ENCODE assay signal across 9 mouse cellular contexts in the genomic region with DNA sequence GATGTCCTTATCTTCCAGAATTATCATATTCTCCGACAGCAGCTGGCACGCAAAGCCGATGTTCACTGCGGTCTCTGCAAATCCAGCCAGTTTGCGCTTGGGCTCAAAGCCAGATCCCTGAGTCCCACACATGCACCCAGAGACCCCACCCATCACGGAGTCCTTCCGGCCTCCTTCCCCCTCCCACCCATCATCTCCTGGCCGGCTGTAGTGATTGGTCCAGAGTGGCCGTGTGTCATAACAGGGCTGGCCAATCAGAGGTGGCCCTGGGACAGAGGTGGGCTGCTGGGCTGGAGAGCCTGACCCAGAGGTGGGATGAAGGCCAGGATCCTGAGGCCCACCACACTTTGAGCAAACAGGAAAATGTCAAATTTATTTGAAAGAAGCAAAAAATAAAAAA. TPM values are rescaled to one million over a fixed set of nuclear protein-coding genes. Genes with fewer than 3 reads are reported as not detected.
DNase-seq lines count a peak whose midpoint lies in the region; ATAC-seq and TF ChIP-seq lines count a peak whose summit lies in the region.
"Had no signal": no experiment of that assay in that cellular context is flagged by ENCODE, and none has a peak within 500 bp of the region (broad histone marks: within the 10 kb centered on the region; RNA-seq: fewer than 3 reads in every experiment).

No protein-coding gene starts in this region.

- no peak overlapping the region for H3K9ac ChIP-seq in kidney, embryonic 15.5 days
- 0 out of 2 replicates have a peak overlapping the region, but pooled peaks have one; percentile 13 for H3K9ac ChIP-seq in hindbrain, embryonic 15.5 days
- no peak overlapping the region for H3K9ac ChIP-seq in midbrain, postnatal 0 days (replicated peaks; ENCODE audit: low read length, poor library complexity, severe bottlenecking)

- no peak; the same call in 1 of the 2 replicates for ATAC-seq in kidney, embryonic 15.5 days (replicated peaks; ENCODE audit: low FRiP score)
- ATAC-seq in hindbrain, embryonic 15.5 days (ENCODE audit: low FRiP score, low read depth): peak; percentile 88
- ATAC-seq in midbrain, postnatal 0 days (ENCODE audit: low FRiP score): peak; percentile 78
- ATAC-seq in inflammation-experienced regulatory T-cells, adult 6 months: no peak
- ATAC-seq in cerebellum, adult (ENCODE audit: insufficient number of reproducible peaks, low FRiP score, low TSS enrichment): no peak

- no peaks in the 10 kb centered on the region for H3K9me3 ChIP-seq in kidney, embryonic 15.5 days (replicated peaks)
- H3K9me3 ChIP-seq in hindbrain, embryonic 15.5 days: no peaks in the 10 kb centered on the region
- H3K9me3 ChIP-seq in midbrain, postnatal 0 days (ENCODE audit: low read length): no peaks in the 10 kb centered on the region

- H3K4me1 ChIP-seq in kidney, embryonic 15.5 days: peaks cover 6% of the 10 kb centered on the region; the same call in 1 of the 2 replicates
- no peaks in the 10 kb centered on the region; the same call in 1 of the 2 replicates for H3K4me1 ChIP-seq in hindbrain, embryonic 15.5 days (replicated peaks)
- no peaks in the 10 kb centered on the region for H3K4me1 ChIP-seq in midbrain, postnatal 0 days (ENCODE audit: insufficient read depth, low read length)

- WGBS in kidney, embryonic 15.5 days: 30% methylated on average over 9 of the region's 9 CpGs
- 28% methylated on average over 9 of the region's 9 CpGs for WGBS in hindbrain, embryonic 15.5 days
- 14% methylated on average over 9 of the region's 9 CpGs for WGBS in midbrain, postnatal 0 days

- H3K27ac ChIP-seq in kidney, embryonic 15.5 days: no peak overlapping the region
- H3K27ac ChIP-seq in hindbrain, embryonic 15.5 days (replicated peaks): no peak overlapping the region
- H3K27ac ChIP-seq in midbrain, postnatal 0 days (ENCODE audit: low read depth, low read length): no peak overlapping the region

- H3K4me2 ChIP-seq in kidney, embryonic 15.5 days: peak overlapping the region; percentile 46
- peak overlapping the region; percentile 48 for H3K4me2 ChIP-seq in hindbrain, embryonic 15.5 days
- peak overlapping the region; percentile 32 for H3K4me2 ChIP-seq in midbrain, postnatal 0 days (ENCODE audit: low read depth, low read length, poor library complexity, severe bottlenecking)

- no peaks in the 10 kb centered on the region for H3K27me3 ChIP-seq in kidney, embryonic 15.5 days
- no peaks in the 10 kb centered on the region for H3K27me3 ChIP-seq in hindbrain, embryonic 15.5 days
- no peaks in the 10 kb centered on the region for H3K27me3 ChIP-seq in midbrain, postnatal 0 days (ENCODE audit: insufficient read depth, low read length)

- H3K4me3 ChIP-seq in kidney, embryonic 15.5 days (replicated peaks): peak overlapping the region; percentile 21
- peak overlapping the region; percentile 23 for H3K4me3 ChIP-seq in hindbrain, embryonic 15.5 days
- peak overlapping the region; percentile 2; the same call in 1 of the 2 replicates for H3K4me3 ChIP-seq in midbrain, postnatal 0 days (ENCODE audit: low read depth, low read length)

- no peak for TF ChIP-seq CTCF in midbrain, postnatal 0 days (IDR thresholded peaks at IDR 0.05)

- H3K36me3 ChIP-seq in kidney, embryonic 15.5 days: no peaks in the 10 kb centered on the region
- no peaks in the 10 kb centered on the region for H3K36me3 ChIP-seq in hindbrain, embryonic 15.5 days
- H3K36me3 ChIP-seq in midbrain, postnatal 0 days (ENCODE audit: insufficient read depth, low read length): no peaks in the 10 kb centered on the region

- no peak for DNase-seq in kidney, adult 18-20 months
- peak; percentile 69 for DNase-seq in embryo, embryonic 10.5 days (ENCODE audit: low spot score)
- DNase-seq in midbrain, postnatal 0 days (ENCODE audit: low spot score): peak; percentile 69
- DNase-seq in cerebellum, adult 18-20 months: no peak

RNA-seq across cellular contexts. Expression of gene Atp8b3, which starts 12.8 kb away (rescaled TPM):
- polyA plus RNA-seq in kidney, embryonic 15.5 days (2015; fragmentation: Nextera tagmentation; extraction: Ambion mirVana): 0.23 TPM in 2 replicates
- 1.2 and 1.5 TPM in 2 replicates for polyA plus RNA-seq in hindbrain, embryonic 15.5 days (2015; fragmentation: Nextera tagmentation; extraction: Ambion mirVana)
- 0.71 and 0.93 TPM in 2 replicates for total RNA-seq in midbrain, postnatal 0 days (2014; rRNA removed)
- 0.90 and 1.1 TPM in 2 replicates for polyA plus RNA-seq in midbrain, postnatal 0 days (2015; fragmentation: Nextera tagmentation; extraction: Ambion mirVana)
- not detected for polyA plus RNA-seq in inflammation-experienced regulatory T-cells, adult 6 months (2017; shearing (Covaris generic))

RNA-seq across cellular contexts. Expression of gene Onecut3, which starts 31.5 kb away (rescaled TPM):
- polyA plus RNA-seq in kidney, embryonic 15.5 days (2015; fragmentation: Nextera tagmentation; extraction: Ambion mirVana): not detected in 2 replicates
- polyA plus RNA-seq in hindbrain, embryonic 15.5 days (2015; fragmentation: Nextera tagmentation; extraction: Ambion mirVana): 1.6 and 1.7 TPM in 2 replicates
- 2.8 and 3.1 TPM in 2 replicates for total RNA-seq in midbrain, postnatal 0 days (2014; rRNA removed)
- polyA plus RNA-seq in midbrain, postnatal 0 days (2015; fragmentation: Nextera tagmentation; extraction: Ambion mirVana): 0.69 and 0.89 TPM in 2 replicates
- polyA plus RNA-seq in inflammation-experienced regulatory T-cells, adult 6 months (2017; shearing (Covaris generic)): not detected
- total RNA-seq: CH12.LX had no signal

RNA-seq across cellular contexts. Expression of gene Rexo1, which starts 35.2 kb away (rescaled TPM):
- 23.9 and 29.5 TPM in 2 replicates for polyA plus RNA-seq in kidney, embryonic 15.5 days (2015; fragmentation: Nextera tagmentation; extraction: Ambion mirVana)
- polyA plus RNA-seq in hindbrain, embryonic 15.5 days (2015; fragmentation: Nextera tagmentation; extraction: Ambion mirVana): 30.0 and 33.7 TPM in 2 replicates
- 34.2 and 52.6 TPM in 2 replicates for total RNA-seq in midbrain, postnatal 0 days (2014; rRNA removed)
- polyA plus RNA-seq in midbrain, postnatal 0 days (2015; fragmentation: Nextera tagmentation; extraction: Ambion mirVana): 26.1 and 29.8 TPM in 2 replicates
- 10 to 100 TPM; 11.3 to 18.6 (median 14.9) TPM for polyA plus RNA-seq in inflammation-experienced regulatory T-cells, adult 6 months (2017; shearing (Covaris generic))

RNA-seq across cellular contexts. Expression of gene Klf16, which starts 50.9 kb away (rescaled TPM):
- polyA plus RNA-seq in kidney, embryonic 15.5 days (2015; fragmentation: Nextera tagmentation; extraction: Ambion mirVana): 9.9 and 11.2 TPM in 2 replicates
- polyA plus RNA-seq in hindbrain, embryonic 15.5 days (2015; fragmentation: Nextera tagmentation; extraction: Ambion mirVana): 6.3 and 6.7 TPM in 2 replicates
- 13.7 and 18.1 TPM in 2 replicates for total RNA-seq in midbrain, postnatal 0 days (2014; rRNA removed)
- 7.7 and 8.3 TPM in 2 replicates for polyA plus RNA-seq in midbrain, postnatal 0 days (2015; fragmentation: Nextera tagmentation; extraction: Ambion mirVana)
- polyA plus RNA-seq in inflammation-experienced regulatory T-cells, adult 6 months (2017; shearing (Covaris generic)): 1 to 10 TPM; 6.3 to 7.1 (median 6.8) TPM

Comparison
In these comparisons a context has a peak if more than half of its experiments do, and no peak if none do; other contexts are left out.
1. ATAC-seq: peak in hindbrain, embryonic 15.5 days (single experiment) and midbrain, postnatal 0 days (single experiment); none in kidney, embryonic 15.5 days (single experiment), inflammation-experienced regulatory T-cells, adult 6 months (single experiment) and cerebellum, adult (single experiment).
2. DNase-seq: peak in embryo, embryonic 10.5 days (single experiment) and midbrain, postnatal 0 days (single experiment); none in kidney, adult 18-20 months (single experiment) and cerebellum, adult 18-20 months (0 of 2).
3. Peak in every context shown above with its lines, with median percentiles within 50 percentile points of each other: H3K4me2 ChIP-seq and H3K4me3 ChIP-seq.